Mouse (Mus musculus) thymus, postnatal 36 days (tissue): ENCODE measurements around the gene Cyp11a1.
A peak's percentile ranks its signal among the peaks of the same experiment; 100 is the strongest.

Source experiments
- DNase-seq, 2 experiments: peaks; one replicate each; pipeline ENCODE4 v3.0.0; 2022; ENCODE audit warnings: mixed read lengths in 2 of 2

Gene Cyp11a1

GRCm38 (mm10) chr9:58047061-58047460 lies 40.9 kb downstream of the Cyp11a1 start:
- DNase-seq: no peak

- DNase-seq: no peak
Measured at GRCm38 (mm10) chr9:58048621-58049020, 42.4 kb downstream of the Cyp11a1 start.

DNA sequence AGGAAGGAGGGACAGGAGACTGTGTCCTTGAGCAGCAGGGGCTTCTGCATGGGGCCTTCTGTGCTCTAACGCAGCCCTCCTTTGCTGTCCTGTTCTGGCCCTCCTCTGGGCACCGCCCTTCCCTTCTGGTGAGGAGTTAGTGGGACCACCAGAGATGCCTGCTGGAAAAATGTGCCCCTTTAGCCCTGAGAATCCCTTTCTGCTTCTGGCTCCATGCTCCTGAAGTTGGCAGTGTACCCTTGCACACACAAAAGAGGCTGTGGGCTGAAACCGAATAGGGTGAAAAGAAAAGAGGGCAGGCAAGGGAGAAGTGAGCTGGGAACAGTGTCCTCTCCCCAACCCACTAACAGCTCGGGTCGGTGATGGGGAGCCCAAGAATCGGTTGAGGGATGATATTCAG lies 43.0 kb downstream of the Cyp11a1 start:
- no peak for DNase-seq

DNA sequence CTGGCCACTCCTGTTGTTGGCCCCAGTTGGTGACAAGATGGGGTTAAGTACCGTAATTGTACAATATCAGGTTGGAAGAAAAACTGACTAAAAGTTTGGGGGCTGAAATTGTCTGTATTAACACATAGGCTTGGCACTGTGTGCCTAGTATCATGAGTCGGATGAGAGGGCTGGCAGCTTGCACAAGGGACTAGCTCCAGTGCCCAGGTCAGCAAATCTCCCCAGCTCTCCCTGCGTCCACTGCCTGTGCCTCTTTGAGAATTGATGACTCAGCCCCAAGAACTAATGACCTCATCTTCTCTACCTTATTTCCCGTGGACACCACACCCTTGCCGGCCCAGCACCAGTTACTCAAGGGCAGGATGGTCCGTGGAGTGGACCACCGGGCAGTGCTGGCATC lies 43.6 kb downstream of the Cyp11a1 start:
- no peak for DNase-seq

- DNase-seq: no peak
Measured at GRCm38 (mm10) chr9:58051937-58052336, 45.7 kb downstream of the Cyp11a1 start.

- peak; percentile 62 to 71 for DNase-seq
Measured at GRCm38 (mm10) chr9:58053102-58053501, 46.9 kb downstream of the Cyp11a1 start.

DNA sequence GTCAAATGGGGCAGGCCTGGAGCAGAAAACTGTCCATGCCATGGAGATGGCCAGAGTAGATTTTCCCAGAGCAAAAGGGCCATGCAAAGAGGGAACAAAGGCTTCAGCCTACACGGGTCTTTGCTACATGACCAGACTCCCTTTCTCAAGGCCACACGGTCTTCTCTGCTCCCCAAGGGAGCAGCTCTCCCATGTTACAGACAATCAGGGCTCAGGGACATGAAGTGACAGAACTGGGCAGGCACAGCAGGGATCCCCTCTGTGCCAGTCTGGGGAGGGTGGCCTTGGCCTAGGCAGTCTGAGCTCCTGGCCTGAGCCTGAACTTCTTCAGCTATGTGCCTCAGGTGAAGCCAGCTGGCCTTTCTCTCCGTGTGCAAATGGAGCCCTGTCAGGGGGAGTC lies 47.3 kb downstream of the Cyp11a1 start:
- DNase-seq: no peak

GRCm38 (mm10) chr9:58054032-58054431 lies 47.8 kb downstream of the Cyp11a1 start:
- DNase-seq: no peak

DNA sequence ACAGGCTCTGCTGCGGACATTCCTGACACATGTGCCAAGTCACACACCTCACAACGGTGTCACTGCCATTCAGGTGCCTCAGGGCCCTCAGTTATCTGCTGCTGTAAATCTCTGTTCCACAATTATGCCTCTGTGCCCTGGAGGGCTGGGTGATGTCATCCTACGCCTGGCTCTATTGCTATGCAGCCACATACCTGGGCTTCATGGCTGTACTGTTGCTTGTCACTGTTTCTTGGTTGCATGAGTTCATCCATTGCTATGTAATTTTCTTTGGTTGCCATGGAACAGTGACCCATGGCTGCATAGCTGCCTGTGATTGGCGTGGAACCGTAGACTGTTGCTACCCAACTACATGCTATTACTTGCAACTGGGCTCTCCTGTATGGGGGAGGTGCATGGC lies 49.5 kb downstream of the Cyp11a1 start:
- no peak for DNase-seq

GRCm38 (mm10) chr9:58059920-58060319 lies 53.7 kb downstream of the Cyp11a1 start:
- no peak for DNase-seq

GRCm38 (mm10) chr9:58060677-58061667 lies 54.8 kb downstream of the Cyp11a1 start:
- peak; percentile 48 for DNase-seq

DNA sequence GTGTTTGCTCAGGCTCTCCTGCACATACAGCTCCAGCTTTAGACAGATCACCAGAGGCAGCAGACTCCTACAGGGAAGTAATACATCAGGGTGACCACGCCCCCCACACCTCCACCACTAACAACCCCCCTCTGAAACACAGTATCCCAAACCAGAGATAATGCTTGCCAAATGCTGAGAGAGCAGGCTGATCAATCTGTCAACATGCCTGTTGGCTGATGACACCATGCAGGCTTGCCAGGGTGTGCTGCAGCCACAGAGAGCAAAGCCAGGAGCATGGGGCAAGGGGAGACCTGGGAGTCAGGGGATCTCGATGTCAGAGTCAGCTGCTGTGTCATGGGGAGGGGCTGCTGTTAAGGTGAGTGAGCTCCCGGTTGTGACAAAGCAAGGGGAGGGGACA lies 57.3 kb downstream of the Cyp11a1 start, which contains the start of gene Stra6:
Stra6 (plus strand) TSS at position 258 of the 400 bp plus-strand sequence.
- no peak for DNase-seq

GRCm38 (mm10) chr9:58065532-58065931 lies 59.3 kb downstream of the Cyp11a1 start:
- no peak for DNase-seq

DNA sequence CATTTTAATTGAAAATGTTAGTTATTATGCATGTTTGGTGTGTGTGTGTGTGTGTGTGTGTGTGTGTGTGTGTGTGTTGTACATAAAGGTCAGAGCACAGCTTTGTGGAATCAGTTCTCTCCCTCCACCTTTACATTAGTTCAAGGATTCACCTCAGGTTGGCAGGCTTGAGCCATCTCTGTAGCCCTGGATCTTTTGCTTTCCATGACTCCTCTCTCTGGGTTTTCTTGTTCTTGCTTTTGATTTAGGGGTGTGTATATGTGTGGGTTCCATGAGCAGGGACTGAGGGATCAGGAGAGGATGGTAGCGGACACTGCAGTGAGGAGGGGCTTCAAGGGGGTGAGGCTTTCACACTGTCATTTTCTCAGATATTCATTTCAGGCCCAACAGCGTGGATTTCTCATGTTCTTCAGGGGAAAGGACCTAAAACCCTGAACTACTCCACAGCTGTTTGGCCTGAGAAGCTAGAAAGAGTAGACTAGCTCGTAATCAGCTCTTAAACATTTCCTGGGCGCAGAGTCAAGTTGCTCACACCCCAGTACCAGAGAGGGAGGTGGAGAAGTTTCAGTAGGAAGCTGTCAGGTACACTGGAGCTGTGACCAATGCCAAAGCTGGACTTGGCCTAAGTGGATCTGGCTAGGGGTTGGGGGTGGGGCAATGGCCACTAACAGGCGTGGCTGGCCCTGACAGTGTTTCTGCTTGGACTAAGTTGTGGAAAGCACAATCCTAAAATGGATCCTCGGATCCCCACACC lies 59.9 kb downstream of the Cyp11a1 start:
- DNase-seq: no peak

DNA sequence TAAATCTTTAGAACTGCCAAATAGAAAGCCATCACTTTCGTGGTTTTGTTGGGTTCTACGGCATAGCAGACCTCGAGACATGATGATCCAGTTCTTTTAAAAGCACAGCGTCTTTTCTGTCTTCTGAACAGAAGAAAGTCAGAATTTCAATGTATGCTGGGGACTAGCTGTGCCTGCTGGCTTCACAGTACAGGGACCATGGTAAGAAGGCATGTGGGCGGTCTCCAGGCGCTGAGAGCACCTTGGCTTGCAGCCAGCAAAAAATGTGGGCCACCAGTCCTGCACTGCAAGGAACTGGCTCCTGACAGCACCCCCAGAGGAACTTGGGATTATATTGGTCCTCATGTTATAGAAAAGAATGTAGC lies 60.5 kb downstream of the Cyp11a1 start:
- no peak for DNase-seq

- no peak for DNase-seq
Measured at GRCm38 (mm10) chr9:58067546-58067945, 61.3 kb downstream of the Cyp11a1 start.

DNA sequence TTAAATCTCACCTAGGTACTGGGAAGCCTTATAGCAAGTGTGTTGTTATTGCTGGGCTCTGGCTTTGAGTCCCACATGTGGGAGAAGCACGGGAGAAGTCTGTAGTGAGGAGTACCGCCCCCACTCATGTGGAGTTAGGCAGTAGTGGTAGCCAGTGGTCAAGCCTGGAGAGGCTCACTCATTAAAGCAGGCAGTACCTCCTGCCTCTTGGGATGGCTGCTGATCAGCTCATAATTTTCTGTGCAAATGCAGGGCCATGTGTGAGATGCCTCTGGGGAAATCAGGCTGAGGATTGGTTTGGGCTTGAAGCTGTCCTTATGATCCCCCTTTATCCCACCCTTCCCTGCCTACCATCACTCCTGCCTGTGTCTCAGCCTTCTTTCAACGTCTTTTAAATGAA lies 68.3 kb downstream of the Cyp11a1 start:
- DNase-seq: no peak
